Mouse (Mus musculus) midbrain, embryonic 11.5 days (tissue): ENCODE measurements at regions not wholly inside any gene's neighbourhood (a gene's known extent, or its start where the extent isn't known, plus 50 kb on each side); places are given as distances from the start of the nearest gene placed in this dataset.

Experiments
- ATAC-seq: fragments of 200-750 bp; cut with Nextera tagmentation; 2 replicates; pipeline ENCODE4 v1.8.0; 2017; ENCODE audit warnings: moderate TSS enrichment, moderate library complexity; ENCODE audit not compliant: low FRiP score
- DNase-seq: peaks from one replicate; pipeline ENCODE4 v3.0.0; 2015; ENCODE audit warnings: low spot score; ENCODE audit errors: missing footprints
- H3K27ac ChIP-seq: fragments of 300-500 bp; sonication (generic); 2 replicates; pipeline ENCODE4 v1.5.1; 2014; ENCODE audit warnings: low read depth, low read length
- H3K27me3 ChIP-seq: fragments of 300-500 bp; sonication (generic); 2 replicates; pipeline ENCODE4 v1.6.1; 2014; ENCODE audit warnings: mild to moderate bottlenecking, low read length, moderate library complexity, mixed read lengths; ENCODE audit not compliant: control insufficient read depth, insufficient read depth
- H3K36me3 ChIP-seq: fragments of 300-500 bp; sonication (generic); 2 replicates; pipeline ENCODE4 v1.6.1; 2014; ENCODE audit warnings: mild to moderate bottlenecking, low read length, moderate library complexity, mixed read lengths; ENCODE audit not compliant: control insufficient read depth, insufficient read depth
- H3K4me1 ChIP-seq: fragments of 300-500 bp; sonication (generic); 2 replicates; pipeline ENCODE4 v1.6.1; 2014; ENCODE audit warnings: low read length; ENCODE audit not compliant: control insufficient read depth, insufficient read depth
- H3K4me2 ChIP-seq: fragments of 300-500 bp; sonication (generic); 2 replicates; pipeline ENCODE4 v1.6.1; 2014; ENCODE audit warnings: mild to moderate bottlenecking, moderate library complexity
- H3K4me3 ChIP-seq: fragments of 300-500 bp; sonication (generic); 2 replicates; pipeline ENCODE4 v1.5.1; 2014; ENCODE audit warnings: low read depth, low read length
- H3K9ac ChIP-seq: fragments of 300-500 bp; sonication (generic); 2 replicates; pipeline ENCODE4 v1.6.1; 2014; ENCODE audit warnings: low read length
- H3K9me3 ChIP-seq: fragments of 300-500 bp; sonication (generic); 2 replicates; pipeline ENCODE4 v1.6.1; 2016; ENCODE audit warnings: low read length; ENCODE audit not compliant: control insufficient read depth
- WGBS: fragments of 180-500 bp; shearing (Covaris S2); extraction: QIAGEN DNeasy Blood & Tissue Kit; methylation state at CpG from one replicate; pipeline ENCODE4 v1.1.7; 2014; 5-methylcytosine and 5-hydroxymethylcytosine counted together

GRCm38 (mm10) chr14:24955891-24956410 is 469.0 kb downstream of the Rps24 start:
- Histone ChIP-seq H3K4me1 (peaks cover 2% of the 10 kb centered on the region; the same call in 1 of the 2 replicates), H3K9me3 (no peaks in the 10 kb centered on the region), H3K27ac (no peak overlapping the region), H3K9ac (no peak overlapping the region), H3K4me3 (no peak overlapping the region), H3K4me2 (no peak overlapping the region), H3K36me3 (no peaks in the 10 kb centered on the region), H3K27me3 (no peaks in the 10 kb centered on the region)
- no peak for ATAC-seq
- WGBS, result 90% methylated on average over 11 of the region's 11 CpGs
- no peak for DNase-seq

GRCm38 (mm10) chr14:24956528-24957210 is 469.7 kb downstream of the Rps24 start:
- H3K4me2 ChIP-seq, result no peak overlapping the region
- no peak overlapping the region for H3K9ac ChIP-seq
- ATAC-seq (no peak), DNase-seq (no peak)
- no peak overlapping the region for H3K4me3 ChIP-seq
- no peak overlapping the region for H3K27ac ChIP-seq
- H3K4me1 ChIP-seq, result peaks cover 2% of the 10 kb centered on the region; the same call in 1 of the 2 replicates
- no peaks in the 10 kb centered on the region for H3K9me3 ChIP-seq
- WGBS, result 53% methylated on average over 2 of the region's 2 CpGs
- H3K36me3 ChIP-seq, result no peaks in the 10 kb centered on the region
- no peaks in the 10 kb centered on the region for H3K27me3 ChIP-seq

DNA sequence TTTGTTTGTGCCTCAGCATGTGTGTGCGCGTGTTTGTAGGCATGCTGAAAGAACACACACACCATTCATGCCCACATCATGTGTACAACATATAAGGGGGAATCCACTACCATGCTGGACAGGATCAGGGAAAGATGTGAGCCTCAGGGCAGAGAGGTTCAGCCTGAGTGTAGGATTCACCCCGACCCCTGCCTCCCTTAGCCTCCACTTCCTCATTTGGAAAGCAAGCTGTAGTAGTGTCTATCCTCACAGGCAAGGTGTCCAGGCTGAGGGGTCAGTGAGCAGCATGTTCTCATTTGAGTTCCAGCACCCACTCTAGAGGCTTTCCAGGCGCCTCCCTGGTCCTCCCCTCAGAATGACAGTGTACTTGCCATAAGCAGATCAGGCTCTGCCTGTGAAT is 470.5 kb downstream of the Rps24 start:
- Histone ChIP-seq H3K4me2 (no peak overlapping the region), H3K4me1 (peaks cover 2% of the 10 kb centered on the region; the same call in 1 of the 2 replicates), H3K27ac (no peak overlapping the region), H3K9me3 (no peaks in the 10 kb centered on the region), H3K9ac (no peak overlapping the region), H3K27me3 (no peaks in the 10 kb centered on the region), H3K4me3 (no peak overlapping the region), H3K36me3 (no peaks in the 10 kb centered on the region)
- no peak for ATAC-seq
- no peak for DNase-seq
- WGBS, result 86% methylated on average over 4 of the region's 4 CpGs

- ATAC-seq (no peak), DNase-seq (no peak)
- H3K9me3 ChIP-seq, result no peaks in the 10 kb centered on the region
- no peaks in the 10 kb centered on the region for H3K36me3 ChIP-seq
- no peaks in the 10 kb centered on the region for H3K27me3 ChIP-seq
- H3K4me1 ChIP-seq, result peaks cover 2% of the 10 kb centered on the region; the same call in 1 of the 2 replicates
- H3K27ac ChIP-seq, result no peak overlapping the region
- no peak overlapping the region for H3K4me2 ChIP-seq
- no peak overlapping the region for H3K9ac ChIP-seq
- H3K4me3 ChIP-seq, result no peak overlapping the region
- 88% methylated on average over 4 of the region's 4 CpGs for WGBS
These were observed 471.9 kb downstream of the Rps24 start for GRCm38 (mm10) chr14:24958821-24959220.

- ATAC-seq (no peak), DNase-seq (no peak)
- Histone ChIP-seq H3K9me3 (no peaks in the 10 kb centered on the region), H3K9ac (no peak overlapping the region), H3K27me3 (no peaks in the 10 kb centered on the region), H3K27ac (no peak overlapping the region), H3K4me1 (peaks cover 2% of the 10 kb centered on the region; the same call in 1 of the 2 replicates), H3K36me3 (no peaks in the 10 kb centered on the region), H3K4me2 (no peak overlapping the region), H3K4me3 (no peak overlapping the region)
- 68% methylated on average over 1 of the region's 1 CpGs for WGBS
These were observed 472.5 kb downstream of the Rps24 start for GRCm38 (mm10) chr14:24959401-24959800.

- 46% methylated on average over 3 of the region's 5 CpGs for WGBS
- no peak overlapping the region for H3K27ac ChIP-seq
- H3K27me3 ChIP-seq, result no peaks in the 10 kb centered on the region
These were observed 473.2 kb downstream of the Rps24 start for GRCm38 (mm10) chr14:24960082-24960482.

DNA sequence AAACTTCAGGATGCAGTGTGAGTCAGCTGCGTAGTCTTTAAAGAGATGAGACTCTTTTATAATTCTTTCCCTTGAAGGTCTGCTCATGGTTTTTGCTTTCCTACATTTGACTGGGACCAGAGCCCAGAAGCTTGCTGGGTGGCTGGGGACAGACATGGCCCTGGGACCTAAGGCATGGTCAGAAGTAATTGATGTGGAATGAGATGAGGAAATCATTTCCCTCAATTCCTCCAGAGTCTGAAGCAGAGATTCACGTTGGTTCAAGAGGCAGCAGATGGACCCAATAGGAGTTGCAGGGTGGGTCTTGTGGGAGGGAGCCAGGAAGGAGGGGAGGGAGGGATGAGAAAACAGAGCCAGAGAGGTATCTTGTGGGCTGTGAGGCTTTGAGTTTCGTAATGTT is 473.9 kb downstream of the Rps24 start:
- WGBS, result 74% methylated on average over 3 of the region's 3 CpGs
- H3K27ac ChIP-seq, result no peak overlapping the region
- ATAC-seq, result no peak

More at GRCm38 (mm10) chr14:24960082-24960482, 473.2 kb downstream of the Rps24 start:
- peaks cover 2% of the 10 kb centered on the region; the same call in 1 of the 2 replicates for H3K4me1 ChIP-seq
- no peak overlapping the region; the same call in 1 of the 2 replicates for H3K9ac ChIP-seq
- H3K9me3 ChIP-seq, result no peaks in the 10 kb centered on the region
- ATAC-seq, result no peak
- H3K4me2 ChIP-seq, result no peak overlapping the region
- no peaks in the 10 kb centered on the region for H3K36me3 ChIP-seq
- no peak overlapping the region for H3K4me3 ChIP-seq
- DNase-seq, result no peak

GRCm38 (mm10) chr14:24961721-24962120 is 474.8 kb downstream of the Rps24 start:
- WGBS, result 85% methylated on average over 3 of the region's 3 CpGs
- Histone ChIP-seq H3K36me3 (no peaks in the 10 kb centered on the region), H3K27ac (no peak overlapping the region), H3K9me3 (no peaks in the 10 kb centered on the region), H3K4me2 (no peak overlapping the region), H3K4me3 (no peak overlapping the region), H3K4me1 (peaks cover 2% of the 10 kb centered on the region; the same call in 1 of the 2 replicates), H3K9ac (no peak overlapping the region), H3K27me3 (no peaks in the 10 kb centered on the region)
- DNase-seq (no peak), ATAC-seq (no peak)

More for the DNA sequence above, 473.9 kb downstream of the Rps24 start:
- Histone ChIP-seq H3K9me3 (no peaks in the 10 kb centered on the region), H3K4me3 (no peak overlapping the region), H3K4me2 (no peak overlapping the region), H3K9ac (no peak overlapping the region), H3K27me3 (no peaks in the 10 kb centered on the region), H3K4me1 (peaks cover 2% of the 10 kb centered on the region; the same call in 1 of the 2 replicates), H3K36me3 (no peaks in the 10 kb centered on the region)
- DNase-seq, result no peak

GRCm38 (mm10) chr14:24969584-24969983 is 482.7 kb downstream of the Rps24 start:
- no peaks in the 10 kb centered on the region for H3K4me1 ChIP-seq
- H3K4me3 ChIP-seq, result no peak overlapping the region
- H3K36me3 ChIP-seq, result no peaks in the 10 kb centered on the region
- ATAC-seq (no peak), DNase-seq (no peak)
- no peaks in the 10 kb centered on the region for H3K27me3 ChIP-seq
- 77% methylated on average over 2 of the region's 2 CpGs for WGBS
- no peaks in the 10 kb centered on the region for H3K9me3 ChIP-seq
- H3K27ac ChIP-seq, result no peak overlapping the region
- H3K4me2 ChIP-seq, result no peak overlapping the region
- H3K9ac ChIP-seq, result no peak overlapping the region
